Mouse (Mus musculus) E14TG2a.4 (cell line): ENCODE measurements around the gene M6pr.

Experiments used
- H3K27me3 ChIP-seq: 2 replicates; pipeline ENCODE4 v1.6.1; 2014; ENCODE audit warnings: low read length, control low read depth; ENCODE audit not compliant: insufficient read depth
- H3K36me3 ChIP-seq: 2 replicates; pipeline ENCODE4 v1.6.1; 2014; ENCODE audit warnings: low read length, control low read depth; ENCODE audit not compliant: insufficient read depth
- H3K4me1 ChIP-seq: replicated peaks from 2 replicates; pipeline ENCODE4 v1.6.1; 2014; ENCODE audit warnings: low read depth, low read length, control low read depth
- H3K4me3 ChIP-seq: replicated peaks from 2 replicates; pipeline ENCODE4 v1.5.1; 2014; ENCODE audit warnings: mild to moderate bottlenecking, low read length
- H3K9me3 ChIP-seq: 2 replicates; pipeline ENCODE4 v1.6.1; 2014; ENCODE audit warnings: low read length, control low read depth
- CTCF ChIP-seq: conservative IDR thresholded peaks from 2 replicates; pipeline ENCODE4 v1.5.1; 2014; ENCODE audit warnings: low read length
- NANOG ChIP-seq: IDR thresholded peaks from 2 replicates; pipeline ENCODE4 v1.6.1; 2014; ENCODE audit warnings: borderline replicate concordance, low read length, mixed read lengths
- POU5F1 ChIP-seq: IDR thresholded peaks from 2 replicates; pipeline ENCODE4 v1.6.1; 2014; ENCODE audit warnings: low read length, borderline replicate concordance

The M6pr gene

GRCm38 (mm10) chr6:122308505-122309393, at the start of gene M6pr:
Gene M6pr, plus strand, starts transcription at chr6:122308720.
- Histone ChIP-seq H3K27me3 (no peaks in the 10 kb centered on the region), H3K4me3 (peak within 1 kb of the TSS; percentile 100), H3K9me3 (no peaks in the 10 kb centered on the region), H3K4me1 (peaks cover 51% of the 10 kb centered on the region), H3K36me3 (peaks cover 38% of the 10 kb centered on the region)
- TF ChIP-seq CTCF (peak; percentile 57), NANOG (no peak; the same call in 1 of the 2 replicates)

GRCm38 (mm10) chr6:122262543-122262942, 46.0 kb upstream of the M6pr start:
- H3K9me3 ChIP-seq = peaks cover 30% of the 10 kb centered on the region
- peaks cover 7% of the 10 kb centered on the region; the same call in 1 of the 2 replicates for H3K27me3 ChIP-seq
- H3K4me3 ChIP-seq = no peak overlapping the region
- H3K4me1 ChIP-seq = no peaks in the 10 kb centered on the region
- H3K36me3 ChIP-seq = no peaks in the 10 kb centered on the region
- no peak for TF ChIP-seq POU5F1
- TF ChIP-seq NANOG = no peak

- Histone ChIP-seq H3K36me3 (no peaks in the 10 kb centered on the region), H3K27me3 (no peaks in the 10 kb centered on the region), H3K4me3 (no peak overlapping the region), H3K9me3 (peaks cover 11% of the 10 kb centered on the region), H3K4me1 (no peaks in the 10 kb centered on the region)
- TF ChIP-seq CTCF (no peak), NANOG (no peak), POU5F1 (no peak)
These were observed 40.0 kb upstream of the M6pr start for GRCm38 (mm10) chr6:122268561-122268960.

GRCm38 (mm10) chr6:122269170-122269569, 39.4 kb upstream of the M6pr start:
- no peak for TF ChIP-seq CTCF
- TF ChIP-seq NANOG = no peak
- TF ChIP-seq POU5F1 = no peak
- H3K4me1 ChIP-seq = no peaks in the 10 kb centered on the region

GRCm38 (mm10) chr6:122270152-122270551, 38.4 kb upstream of the M6pr start:
- Histone ChIP-seq H3K4me3 (no peak overlapping the region), H3K27me3 (no peaks in the 10 kb centered on the region), H3K9me3 (peaks cover 8% of the 10 kb centered on the region), H3K4me1 (no peaks in the 10 kb centered on the region), H3K36me3 (no peaks in the 10 kb centered on the region)
- TF ChIP-seq POU5F1 (no peak), CTCF (no peak), NANOG (no peak)

More at GRCm38 (mm10) chr6:122269170-122269569, 39.4 kb upstream of the M6pr start:
- Histone ChIP-seq H3K36me3 (no peaks in the 10 kb centered on the region), H3K4me3 (no peak overlapping the region), H3K9me3 (peaks cover 11% of the 10 kb centered on the region), H3K27me3 (no peaks in the 10 kb centered on the region)

GRCm38 (mm10) chr6:122274546-122274945, 34.0 kb upstream of the M6pr start:
- no peaks in the 10 kb centered on the region for H3K36me3 ChIP-seq
- no peak overlapping the region for H3K4me3 ChIP-seq
- H3K9me3 ChIP-seq = peaks cover 12% of the 10 kb centered on the region
- no peaks in the 10 kb centered on the region for H3K27me3 ChIP-seq
- TF ChIP-seq NANOG = no peak
- TF ChIP-seq POU5F1 = no peak
- TF ChIP-seq CTCF = no peak
- no peaks in the 10 kb centered on the region for H3K4me1 ChIP-seq

- Histone ChIP-seq H3K4me3 (no peak overlapping the region), H3K9me3 (peaks cover 16% of the 10 kb centered on the region), H3K4me1 (no peaks in the 10 kb centered on the region), H3K36me3 (no peaks in the 10 kb centered on the region), H3K27me3 (no peaks in the 10 kb centered on the region)
- TF ChIP-seq NANOG (no peak), POU5F1 (no peak), CTCF (no peak)
These were observed 32.0 kb upstream of the M6pr start for GRCm38 (mm10) chr6:122276565-122276964.

GRCm38 (mm10) chr6:122282782-122283181, 25.7 kb upstream of the M6pr start, which contains the start of gene Klrg1:
Gene Klrg1, minus strand, starts transcription at chr6:122282882.
- Histone ChIP-seq H3K4me3 (no peak within 1 kb of the TSS), H3K27me3 (no peaks in the 10 kb centered on the region), H3K9me3 (peaks cover 16% of the 10 kb centered on the region), H3K36me3 (no peaks in the 10 kb centered on the region), H3K4me1 (no peaks in the 10 kb centered on the region)
- TF ChIP-seq NANOG = no peak
- TF ChIP-seq CTCF = no peak
- TF ChIP-seq POU5F1 = no peak

GRCm38 (mm10) chr6:122283429-122283828, 25.1 kb upstream of the M6pr start:
- H3K4me3 ChIP-seq = no peak overlapping the region
- no peaks in the 10 kb centered on the region for H3K27me3 ChIP-seq
- H3K36me3 ChIP-seq = no peaks in the 10 kb centered on the region
- TF ChIP-seq POU5F1 = no peak
- H3K9me3 ChIP-seq = peaks cover 10% of the 10 kb centered on the region
- H3K4me1 ChIP-seq = no peaks in the 10 kb centered on the region
